Mouse (Mus musculus): ENCODE results near the gene Gm2a.

DNA sequence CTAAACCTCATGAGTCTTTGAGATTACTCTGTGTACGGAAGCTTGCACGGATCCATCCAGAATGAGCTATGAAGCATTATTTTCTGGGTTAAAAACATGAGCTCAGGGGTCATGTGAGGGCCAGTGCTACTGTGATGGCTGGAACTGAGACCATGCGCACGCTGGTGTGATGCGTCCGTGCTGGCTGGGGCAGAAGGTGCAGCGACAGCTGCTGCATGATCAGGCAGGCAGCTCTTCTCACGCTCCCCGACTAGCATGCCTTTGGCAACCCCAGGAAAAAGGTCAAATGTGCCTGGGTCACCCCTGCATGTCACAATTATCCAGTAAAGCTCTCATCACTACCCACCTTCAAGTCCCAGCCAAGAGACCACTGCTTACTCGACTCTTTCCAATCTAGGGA is 24.7 kb upstream of the Gm2a start:
- no peak for TF ChIP-seq POLR2A (IDR thresholded peaks at IDR 0.05; ENCODE audit: control insufficient read depth, extremely low read depth, insufficient read depth, low read length, poor library complexity)
- no peak for TF ChIP-seq CTCF (IDR thresholded peaks at IDR 0.05; ENCODE audit: borderline replicate concordance, control insufficient read depth, extremely low read depth, insufficient read depth, low read length, poor library complexity)

Measured in thymus, adult 2 months (tissue).